Comparison of ENCODE assay signal across 16 mouse cellular contexts in genomic region chr9:21141922-21142321, GRCm38 (mm10).
"Had no signal": no experiment of that assay in that cellular context is flagged by ENCODE, and none has a peak within 500 bp of the region (broad histone marks: within the 10 kb centered on the region; RNA-seq: fewer than 3 reads in every experiment).

No protein-coding gene starts in this region.

- H3K9ac ChIP-seq: neural tube, embryonic 13.5 days; neural tube, embryonic 15.5 days; stomach, embryonic 15.5 days had no signal

- H3K27me3 ChIP-seq: neural tube, embryonic 13.5 days; neural tube, embryonic 15.5 days; stomach, embryonic 15.5 days had no signal

- H3K4me3 ChIP-seq: neural tube, embryonic 13.5 days; neural tube, embryonic 15.5 days; stomach, embryonic 15.5 days had no signal

- DNase-seq: retina, postnatal 1 day; right cerebral cortex, adult 18-20 months; right cerebral cortex, postnatal 14 days; right cerebral cortex, postnatal 25 days; right cerebral cortex, postnatal 4 days; spleen, adult 18-20 months; thymus, adult 18-20 months; thymus, adult 2 months; thymus, postnatal 14 days; thymus, postnatal 25 days; thymus, postnatal 36 days; thymus, postnatal 4 days had no signal

- H3K4me2 ChIP-seq: neural tube, embryonic 13.5 days; neural tube, embryonic 15.5 days; stomach, embryonic 15.5 days had no signal

- H3K27ac ChIP-seq: neural tube, embryonic 13.5 days; neural tube, embryonic 15.5 days; stomach, embryonic 15.5 days; stomach, postnatal 0 days had no signal

- H3K9me3 ChIP-seq: neural tube, embryonic 13.5 days; neural tube, embryonic 15.5 days; stomach, embryonic 15.5 days had no signal
